Mouse (Mus musculus) stomach, postnatal 0 days (tissue): Measurements from ENCODE around the gene Galnt7. TPM values are rescaled to one million over a fixed set of nuclear protein-coding genes. Genes with fewer than 3 reads are reported as not detected.

Experiments used
- ATAC-seq: fragments of 200-750 bp; cut with Nextera tagmentation; 2 replicates; pipeline ENCODE4 v1.8.0; 2017; ENCODE audit not compliant: low FRiP score, low TSS enrichment
- DNase-seq: peaks from one replicate; pipeline ENCODE4 v3.0.0-alpha.2; 2016; ENCODE audit warnings: low spot score
- H3K27ac ChIP-seq: fragments of 300-500 bp; sonication (generic); replicated peaks from 2 replicates; pipeline ENCODE4 v1.5.1; 2014; ENCODE audit warnings: mild to moderate bottlenecking, control low read depth
- H3K27me3 ChIP-seq: fragments of 300-500 bp; sonication (generic); 2 replicates; pipeline ENCODE4 v1.6.1; 2014; ENCODE audit warnings: low read length; ENCODE audit not compliant: control insufficient read depth, insufficient read depth
- H3K36me3 ChIP-seq: fragments of 300-500 bp; sonication (generic); 2 replicates; pipeline ENCODE4 v1.6.1; 2014; ENCODE audit warnings: low read length, mixed read lengths; ENCODE audit not compliant: control insufficient read depth, insufficient read depth
- H3K4me1 ChIP-seq: fragments of 300-500 bp; sonication (generic); replicated peaks from 2 replicates; pipeline ENCODE4 v1.6.1; 2014; ENCODE audit warnings: antibody characterized with exemption; ENCODE audit not compliant: control insufficient read depth, insufficient read depth
- H3K4me2 ChIP-seq: fragments of 300-500 bp; sonication (generic); replicated peaks from 2 replicates; pipeline ENCODE4 v1.6.1; 2014; ENCODE audit warnings: low read depth, mild to moderate bottlenecking, control low read depth, moderate library complexity
- H3K4me3 ChIP-seq: fragments of 300-500 bp; sonication (generic); 2 replicates; pipeline ENCODE4 v1.5.1; 2014; ENCODE audit warnings: low read depth, low read length, control low read depth
- H3K9ac ChIP-seq: fragments of 300-500 bp; sonication (generic); 2 replicates; pipeline ENCODE4 v1.6.1; 2014; ENCODE audit warnings: mild to moderate bottlenecking, low read length, control low read depth, mixed read lengths
- H3K9me3 ChIP-seq: fragments of 300-500 bp; sonication (generic); 2 replicates; pipeline ENCODE4 v1.6.1; 2016; ENCODE audit warnings: low read length; ENCODE audit not compliant: control insufficient read depth
- CTCF ChIP-seq: IDR thresholded peaks from 2 replicates; pipeline ENCODE4 v1.5.1; 2016; ENCODE audit warnings: antibody characterized with exemption, low read depth, mild to moderate bottlenecking, moderate library complexity
- EP300 ChIP-seq: optimal IDR thresholded peaks from 2 replicates; pipeline ENCODE3; 2016; ENCODE audit warnings: antibody characterized with exemption
- WGBS: fragments of 180-500 bp; shearing (Covaris S2); extraction: QIAGEN DNeasy Blood & Tissue Kit; methylation state at CpG from one replicate; pipeline ENCODE4 v1.1.7; 2014; 5-methylcytosine and 5-hydroxymethylcytosine counted together
- polyA plus RNA-seq: library from polyadenylated mRNA; unstranded; fragments of >200 nt; fragmentation: Nextera tagmentation; extraction: Ambion mirVana; gene quantifications from 2 replicates; pipeline ENCODE4 v1.2.1, GENCODE M21; 2015

Gene Galnt7
- polyA plus RNA-seq, 1 experiment from 2014 or later, result 30.6 TPM

GRCm38 (mm10) chr8:57573844-57574243 is 79.0 kb downstream of the Galnt7 start:
- WGBS, result 82% methylated on average over 6 of the region's 6 CpGs
- TF ChIP-seq CTCF (peak; percentile 40; the same call in 1 of the 2 replicates), EP300 (no peak)

GRCm38 (mm10) chr8:57569886-57570285 is 82.9 kb downstream of the Galnt7 start:
- Histone ChIP-seq H3K4me1 (no peaks in the 10 kb centered on the region), H3K9ac (no peak overlapping the region), H3K4me3 (no peak overlapping the region), H3K4me2 (no peak overlapping the region), H3K9me3 (no peaks in the 10 kb centered on the region), H3K36me3 (no peaks in the 10 kb centered on the region), H3K27me3 (no peaks in the 10 kb centered on the region), H3K27ac (no peak overlapping the region)
- TF ChIP-seq CTCF, result no peak
- TF ChIP-seq EP300, result no peak
- 54% methylated on average over 6 of the region's 6 CpGs for WGBS
- no peak for DNase-seq
- ATAC-seq, result no peak

More at GRCm38 (mm10) chr8:57573844-57574243, 79.0 kb downstream of the Galnt7 start:
- peak; percentile 7 for DNase-seq
- Histone ChIP-seq H3K27ac (no peak overlapping the region), H3K36me3 (no peaks in the 10 kb centered on the region), H3K4me1 (no peaks in the 10 kb centered on the region), H3K9me3 (no peaks in the 10 kb centered on the region), H3K27me3 (no peaks in the 10 kb centered on the region), H3K9ac (no peak overlapping the region), H3K4me2 (no peak overlapping the region), H3K4me3 (no peak overlapping the region)
- ATAC-seq, result no peak

GRCm38 (mm10) chr8:57569400-57569795 is 83.4 kb downstream of the Galnt7 start:
- H3K27me3 ChIP-seq, result no peaks in the 10 kb centered on the region
- TF ChIP-seq CTCF (peak; percentile 75), EP300 (no peak)
- H3K4me1 ChIP-seq, result no peaks in the 10 kb centered on the region
- H3K4me2 ChIP-seq, result no peak overlapping the region; the same call in 1 of the 2 replicates
- H3K36me3 ChIP-seq, result no peaks in the 10 kb centered on the region
- no peaks in the 10 kb centered on the region for H3K9me3 ChIP-seq
- H3K4me3 ChIP-seq, result no peak overlapping the region
- H3K9ac ChIP-seq, result no peak overlapping the region
- no peak overlapping the region for H3K27ac ChIP-seq
- ATAC-seq, result 0 out of 2 replicates have a peak, but pooled peaks have one; percentile 51
- WGBS, result 39% methylated on average over 11 of the region's 11 CpGs
- peak; percentile 34 for DNase-seq

GRCm38 (mm10) chr8:57568633-57569399 is 84.0 kb downstream of the Galnt7 start:
- ATAC-seq (no peak), DNase-seq (no peak)
- no peaks in the 10 kb centered on the region for H3K9me3 ChIP-seq
- WGBS, result 76% methylated on average over 18 of the region's 18 CpGs
- no peaks in the 10 kb centered on the region for H3K4me1 ChIP-seq
- H3K27ac ChIP-seq, result no peak overlapping the region
- no peak overlapping the region for H3K4me2 ChIP-seq
- H3K9ac ChIP-seq, result no peak overlapping the region
- no peaks in the 10 kb centered on the region for H3K36me3 ChIP-seq
- H3K27me3 ChIP-seq, result no peaks in the 10 kb centered on the region
- TF ChIP-seq CTCF (no peak), EP300 (no peak)
- no peak overlapping the region for H3K4me3 ChIP-seq

- no peaks in the 10 kb centered on the region for H3K4me1 ChIP-seq
- H3K36me3 ChIP-seq, result no peaks in the 10 kb centered on the region
- no peak overlapping the region for H3K27ac ChIP-seq
- no peak overlapping the region for H3K4me2 ChIP-seq
- TF ChIP-seq CTCF (no peak), EP300 (no peak)
- no peaks in the 10 kb centered on the region for H3K9me3 ChIP-seq
- H3K9ac ChIP-seq, result no peak overlapping the region
- 90% methylated on average over 7 of the region's 7 CpGs for WGBS
- no peak for ATAC-seq
- DNase-seq, result no peak
- no peak overlapping the region for H3K4me3 ChIP-seq
- no peaks in the 10 kb centered on the region for H3K27me3 ChIP-seq
These were observed 84.8 kb downstream of the Galnt7 start for GRCm38 (mm10) chr8:57567998-57568397.

GRCm38 (mm10) chr8:57565039-57565438 is 87.8 kb downstream of the Galnt7 start:
- TF ChIP-seq CTCF (no peak), EP300 (no peak)
- 69% methylated on average over 6 of the region's 6 CpGs for WGBS
- no peak overlapping the region for H3K27ac ChIP-seq
- no peak overlapping the region for H3K9ac ChIP-seq
- ATAC-seq (no peak), DNase-seq (no peak)
- no peaks in the 10 kb centered on the region for H3K27me3 ChIP-seq
- no peak overlapping the region for H3K4me3 ChIP-seq
- no peaks in the 10 kb centered on the region for H3K36me3 ChIP-seq
- no peak overlapping the region for H3K4me2 ChIP-seq
- H3K4me1 ChIP-seq, result no peaks in the 10 kb centered on the region
- no peaks in the 10 kb centered on the region for H3K9me3 ChIP-seq
